Mouse (Mus musculus): ENCODE data around the gene Abi1.

The Abi1 gene

GRCm38 (mm10) chr2:23034692-23035435, 5.2 kb downstream of the Abi1 start:
- in situ Hi-C loops (cut with MboI, MseI), result no loop called here

- in situ Hi-C loops (cut with MboI, MseI), result no loop called here
These were observed 9.4 kb downstream of the Abi1 start for GRCm38 (mm10) chr2:23030631-23031030.

GRCm38 (mm10) chr2:23028826-23029225, 11.2 kb downstream of the Abi1 start:
- in situ Hi-C loops (cut with MboI, MseI), result no loop called here

- in situ Hi-C loops (cut with MboI, MseI), result no loop called here
These were observed 13.7 kb downstream of the Abi1 start for GRCm38 (mm10) chr2:23026379-23026778.

GRCm38 (mm10) chr2:23023714-23024282, 16.2 kb downstream of the Abi1 start:
- in situ Hi-C loops (cut with MboI, MseI), result no loop called here

- in situ Hi-C loops (cut with MboI, MseI), result no loop called here
These were observed 17.0 kb downstream of the Abi1 start for GRCm38 (mm10) chr2:23023023-23023422.

- in situ Hi-C loops (cut with MboI, MseI), result no loop called here
These were observed 18.3 kb downstream of the Abi1 start for GRCm38 (mm10) chr2:23021721-23022120.

- in situ Hi-C loops (cut with MboI, MseI), result no loop called here
These were observed 18.7 kb downstream of the Abi1 start for GRCm38 (mm10) chr2:23021320-23021719.

- in situ Hi-C loops (cut with MboI, MseI), result loop anchor here (5.0 kb wide), 1 partner anchor 102 kb away; no protein-coding TSS in a partner anchor
These were observed 20.9 kb downstream of the Abi1 start for GRCm38 (mm10) chr2:23019170-23019569.

- in situ Hi-C loops (cut with MboI, MseI), result loop anchor here (5.0 kb wide), 1 partner anchor 99 kb away; no protein-coding TSS in a partner anchor
These were observed 23.9 kb downstream of the Abi1 start for GRCm38 (mm10) chr2:23016121-23016520.

- in situ Hi-C loops (cut with MboI, MseI), result loop anchor here (5.0 kb wide), 1 partner anchor 98 kb away; no protein-coding TSS in a partner anchor
These were observed 24.7 kb downstream of the Abi1 start for GRCm38 (mm10) chr2:23015335-23015734.

- in situ Hi-C loops (cut with MboI, MseI), result loop anchor here (5.0 kb wide), 1 partner anchor 98 kb away; no protein-coding TSS in a partner anchor
These were observed 25.1 kb downstream of the Abi1 start for GRCm38 (mm10) chr2:23014935-23015334.

- in situ Hi-C loops (cut with MboI, MseI), result no loop called here
These were observed 31.8 kb downstream of the Abi1 start for GRCm38 (mm10) chr2:23008256-23008655.

- in situ Hi-C loops (cut with MboI, MseI), result no loop called here
These were observed 32.5 kb downstream of the Abi1 start for GRCm38 (mm10) chr2:23007577-23007976.

- in situ Hi-C loops (cut with MboI, MseI), result no loop called here
These were observed 32.9 kb downstream of the Abi1 start for GRCm38 (mm10) chr2:23007149-23007548.

- in situ Hi-C loops (cut with MboI, MseI), result no loop called here
These were observed 33.8 kb downstream of the Abi1 start for GRCm38 (mm10) chr2:23006219-23006618.

- in situ Hi-C loops (cut with MboI, MseI), result no loop called here
These were observed 37.4 kb downstream of the Abi1 start for GRCm38 (mm10) chr2:23002637-23003036.

GRCm38 (mm10) chr2:22999620-23000019, 40.4 kb downstream of the Abi1 start:
- in situ Hi-C loops (cut with MboI, MseI), result no loop called here

- in situ Hi-C loops (cut with MboI, MseI), result no loop called here
These were observed 41.2 kb downstream of the Abi1 start for GRCm38 (mm10) chr2:22998804-22999203.

GRCm38 (mm10) chr2:22998015-22998414, 42.0 kb downstream of the Abi1 start:
- in situ Hi-C loops (cut with MboI, MseI), result no loop called here

- in situ Hi-C loops (cut with MboI, MseI), result no loop called here
These were observed 44.0 kb downstream of the Abi1 start for GRCm38 (mm10) chr2:22996071-22996470.

- in situ Hi-C loops (cut with MboI, MseI), result no loop called here
These were observed 53.9 kb downstream of the Abi1 start for GRCm38 (mm10) chr2:22985973-22986657.
